Comparison of ENCODE assay signal across 8 mouse cellular contexts in genomic region chr5:52565813-52566531, GRCm38 (mm10). TPM values are rescaled to one million over a fixed set of nuclear protein-coding genes. Genes with fewer than 3 reads are reported as not detected.
A peak's percentile ranks its signal among the peaks of the same experiment; 100 is the strongest.
DNase-seq lines count a peak whose midpoint lies in the region; ATAC-seq lines count a peak whose summit lies in the region.

Gene Lgi2 (minus strand): TSS chr5:52566462.

- no peaks in the 10 kb centered on the region for H3K4me1 ChIP-seq in liver, embryonic 16.5 days (ENCODE audit: control insufficient read depth, low read depth, low read length)

- H3K27ac ChIP-seq in liver, embryonic 16.5 days (ENCODE audit: low read length): no peak within 1 kb of the TSS

- under 1% methylated on average over 53 of the region's 83 CpGs for whole genome bisulfite sequencing in liver, embryonic 16.5 days (ENCODE audit: insufficient replicate concordance)

- no peak for ATAC-seq in liver, embryonic 16.5 days (ENCODE audit: low read depth)

- peak within 1 kb of the TSS; percentile 46 for H3K4me3 ChIP-seq in liver, embryonic 16.5 days (ENCODE audit: low read depth, low read length)

- H3K4me2 ChIP-seq in liver, embryonic 16.5 days (ENCODE audit: low read depth, low read length): peak within 1 kb of the TSS; percentile 59

- no peak within 1 kb of the TSS for H3K9ac ChIP-seq in liver, embryonic 16.5 days (ENCODE audit: low read depth, low read length)

- H3K27me3 ChIP-seq in liver, embryonic 16.5 days (ENCODE audit: control insufficient read depth, insufficient read depth, low read depth, low read length): peaks cover 27% of the 10 kb centered on the region

- H3K9me3 ChIP-seq in liver, embryonic 16.5 days (replicated peaks; ENCODE audit: control insufficient read depth, low read length): no peaks in the 10 kb centered on the region

- peak; percentile 33 to 61 for DNase-seq in left cerebral cortex, adult 18-20 months (ENCODE audit: low spot score in 2 of 2)
- DNase-seq in left cerebral cortex, adult 11 months (ENCODE audit: low spot score): no peak
- DNase-seq in cerebellum, adult 9-11 months: peak; percentile 56
- DNase-seq in gastrocnemius, postnatal 10 days: peak; percentile 53
- DNase-seq in layer of hippocampus, adult 18-20 months (ENCODE audit: low spot score in 2 of 2): no peak
- DNase-seq in right cerebral cortex, adult 18-20 months: peak; percentile 50
- DNase-seq in thymus, postnatal 14 days: no peak

- no peaks in the 10 kb centered on the region for H3K36me3 ChIP-seq in liver, embryonic 16.5 days (ENCODE audit: control insufficient read depth, insufficient read depth)

RNA-seq across cellular contexts. Expression of gene Lgi2, which starts in this region (rescaled TPM):
- 10 to 100 TPM; 45.5 to 51.1 TPM for total RNA-seq in left cerebral cortex, adult 18-20 months (2021)
- total RNA-seq in gastrocnemius, postnatal 10 days (2021): 1 to 10 TPM; 6.2 to 6.6 TPM
- 10 to 100 TPM; 20.8 to 24.3 TPM for total RNA-seq in layer of hippocampus, adult 18-20 months (2021)
- polyA plus RNA-seq in liver, embryonic 16.5 days (2015; fragmentation: Nextera tagmentation; extraction: Ambion mirVana): 0.22 and 0.37 TPM in 2 replicates

Comparison
In these comparisons a context has a peak if more than half of its experiments do, and no peak if none do; other contexts are left out.
1. DNase-seq: peak in left cerebral cortex, adult 18-20 months (2 of 2), cerebellum, adult 9-11 months (single experiment), gastrocnemius, postnatal 10 days (single experiment) and right cerebral cortex, adult 18-20 months (single experiment); none in left cerebral cortex, adult 11 months (single experiment), layer of hippocampus, adult 18-20 months (0 of 2) and thymus, postnatal 14 days (single experiment).